Mouse (Mus musculus): ENCODE results near the gene Strap. TPM values are rescaled to one million over a fixed set of nuclear protein-coding genes. Genes with fewer than 3 reads are reported as not detected.

The Strap gene
- polyA plus RNA-seq, 1 experiment from 2014 or later: 182 TPM

DNA sequence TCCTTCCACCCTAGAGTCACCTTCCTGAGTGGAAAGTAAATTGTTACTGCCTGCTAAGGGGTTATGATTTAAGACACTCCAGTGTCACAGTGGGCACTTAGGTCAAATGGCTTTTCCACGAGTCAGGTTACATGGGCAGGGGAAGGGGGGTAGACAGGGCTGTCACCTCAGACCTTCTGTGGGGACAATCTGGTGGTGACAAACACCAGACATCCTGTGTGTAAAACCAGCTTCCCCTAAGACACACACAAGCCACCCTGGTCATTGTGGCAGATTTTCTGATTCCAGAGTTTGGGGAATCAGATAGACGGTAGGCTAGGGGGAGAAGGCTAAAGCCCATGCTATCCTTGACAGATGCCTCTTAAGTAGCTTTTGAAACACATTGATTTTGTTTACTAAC is 60.6 kb downstream of the Strap start:
- 0 out of 2 replicates have a peak, but pooled peaks cover 6% of the 10 kb centered on the region for H3K9me3 ChIP-seq
- no peaks in the 10 kb centered on the region for H3K27me3 ChIP-seq
- 84% methylated on average over 2 of the region's 2 CpGs for WGBS
- no peaks in the 10 kb centered on the region for H3K36me3 ChIP-seq
- no peak for ATAC-seq (replicated peaks)
- no peak overlapping the region for H3K4me3 ChIP-seq
- H3K4me2 ChIP-seq (replicated peaks): no peak overlapping the region
- no peak overlapping the region for H3K27ac ChIP-seq (replicated peaks)
- H3K4me1 ChIP-seq: peaks cover 3% of the 10 kb centered on the region
- no peak overlapping the region for H3K9ac ChIP-seq (replicated peaks)

GRCm38 (mm10) chr6:137796596-137797567 is 62.0 kb downstream of the Strap start:
- Histone ChIP-seq H3K4me2 (replicated peaks) (no peak overlapping the region), H3K27me3 (no peaks in the 10 kb centered on the region), H3K27ac (replicated peaks) (no peak overlapping the region), H3K4me3 (no peak overlapping the region), H3K9me3 (0 out of 2 replicates have a peak, but pooled peaks cover 6% of the 10 kb centered on the region), H3K36me3 (no peaks in the 10 kb centered on the region), H3K9ac (replicated peaks) (no peak overlapping the region), H3K4me1 (peaks cover 3% of the 10 kb centered on the region)
- 69% methylated on average over 29 of the region's 29 CpGs for WGBS
- peak; percentile 79 for ATAC-seq (replicated peaks)

- Histone ChIP-seq H3K27me3 (no peaks in the 10 kb centered on the region), H3K9ac (replicated peaks) (no peak overlapping the region), H3K36me3 (no peaks in the 10 kb centered on the region), H3K4me1 (peaks cover 3% of the 10 kb centered on the region), H3K27ac (replicated peaks) (no peak overlapping the region), H3K4me3 (no peak overlapping the region), H3K4me2 (replicated peaks) (no peak overlapping the region), H3K9me3 (0 out of 2 replicates have a peak, but pooled peaks cover 6% of the 10 kb centered on the region)
- ATAC-seq (replicated peaks): no peak
- WGBS: 95% methylated on average over 9 of the region's 9 CpGs
Measured at GRCm38 (mm10) chr6:137799253-137799652, 64.4 kb downstream of the Strap start.

Other genes with a start within 250 kb of the Strap start
- gene Eps8, start 80.2 kb upstream of the Strap start, polyA plus RNA-seq (2015; fragmentation: Nextera tagmentation; extraction: Ambion mirVana): 12.6 and 14.2 TPM in 2 replicates
- 10.0 and 11.1 TPM in 2 replicates for gene Dera, start 19.5 kb downstream of the Strap start, polyA plus RNA-seq (2015; fragmentation: Nextera tagmentation; extraction: Ambion mirVana)

Measured in forebrain, embryonic 15.5 days (tissue).